Mouse (Mus musculus) intestine, embryonic 14.5 days (tissue): ENCODE data around the gene Cacul1. TPM values are rescaled to one million over a fixed set of nuclear protein-coding genes. Genes with fewer than 3 reads are reported as not detected.
"Not testable (repeated sequence)": the region's sequence is repeated elsewhere in the genome, so short reads cannot be mapped to it uniquely, and the experiment has no call there.

Experiments used
- ATAC-seq: fragments of 200-750 bp; cut with Nextera tagmentation; replicated peaks from 2 replicates; pipeline ENCODE4 v1.8.0; 2017; ENCODE audit warnings: low read depth, moderate number of reproducible peaks, moderate TSS enrichment, moderate library complexity; ENCODE audit not compliant: low FRiP score, low TSS enrichment
- DNase-seq: peaks from one replicate; pipeline ENCODE4 v3.0.0-alpha.2; 2018; ENCODE audit warnings: low spot score
- H3K27ac ChIP-seq: fragments of 300-500 bp; sonication (generic); 2 replicates; pipeline ENCODE4 v1.5.1; 2014; ENCODE audit warnings: low read depth, mild to moderate bottlenecking, control low read depth
- H3K27me3 ChIP-seq: fragments of 300-500 bp; sonication (generic); replicated peaks from 2 replicates; pipeline ENCODE4 v1.6.1; 2014; ENCODE audit warnings: low read length, control low read depth; ENCODE audit not compliant: control insufficient read depth, insufficient read depth
- H3K36me3 ChIP-seq: fragments of 300-500 bp; sonication (generic); 2 replicates; pipeline ENCODE4 v1.6.1; 2014; ENCODE audit warnings: low read length, control low read depth; ENCODE audit not compliant: control insufficient read depth, insufficient read depth
- H3K4me1 ChIP-seq: fragments of 300-500 bp; sonication (generic); replicated peaks from 2 replicates; pipeline ENCODE4 v1.6.1; 2014; ENCODE audit warnings: low read length, control low read depth, mixed read lengths; ENCODE audit not compliant: control insufficient read depth, insufficient read depth
- H3K4me2 ChIP-seq: fragments of 300-500 bp; sonication (generic); 2 replicates; pipeline ENCODE4 v1.6.1; 2014; ENCODE audit warnings: low read length
- H3K4me3 ChIP-seq: fragments of 300-500 bp; sonication (generic); 2 replicates; pipeline ENCODE4 v1.5.1; 2014; ENCODE audit warnings: low read depth, low read length, control low read depth, mixed read lengths
- H3K9ac ChIP-seq: fragments of 300-500 bp; sonication (generic); 2 replicates; pipeline ENCODE4 v1.6.1; 2014; ENCODE audit warnings: mild to moderate bottlenecking, low read length
- H3K9me3 ChIP-seq: fragments of 300-500 bp; sonication (generic); 2 replicates; pipeline ENCODE4 v1.6.1; 2016; ENCODE audit warnings: low read length, control low read depth; ENCODE audit not compliant: control insufficient read depth
- WGBS: fragments of 180-500 bp; shearing (Covaris S2); extraction: QIAGEN DNeasy Blood & Tissue Kit; methylation state at CpG from one replicate; pipeline ENCODE4 v1.1.7; 2014; 5-methylcytosine and 5-hydroxymethylcytosine counted together
- polyA plus RNA-seq: library from polyadenylated mRNA; unstranded; fragments of >200 nt; fragmentation: Nextera tagmentation; extraction: Ambion mirVana; gene quantifications from 2 replicates; pipeline ENCODE4 v1.2.1, GENCODE M21; 2014

Gene Cacul1
- 23.9 and 25.3 TPM in 2 replicates for polyA plus RNA-seq

- Histone ChIP-seq H3K9ac (peak within 1 kb of the TSS; percentile 91), H3K27me3 (no peaks in the 10 kb centered on the region), H3K27ac (peak within 1 kb of the TSS; percentile 92), H3K4me3 (peak within 1 kb of the TSS; percentile 97), H3K9me3 (no peaks in the 10 kb centered on the region), H3K4me1 (peaks cover 12% of the 10 kb centered on the region; the same call in 1 of the 2 replicates), H3K4me2 (peak within 1 kb of the TSS; percentile 83), H3K36me3 (no peaks in the 10 kb centered on the region; the same call in 1 of the 2 replicates)
- ATAC-seq (peak; percentile 99), DNase-seq (peak; percentile 98)
- under 1% methylated on average over 64 of the region's 64 CpGs for WGBS
Observed at GRCm38 (mm10) chr19:60580582-60581339, at the start of gene Cacul1. Gene Cacul1, minus strand, starts transcription at chr19:60581025.

GRCm38 (mm10) chr19:60619420-60619819 lies 38.6 kb upstream of the Cacul1 start:
- Histone ChIP-seq H3K27ac (no peak overlapping the region), H3K4me1 (no peaks in the 10 kb centered on the region), H3K9ac (no peak overlapping the region), H3K36me3 (no peaks in the 10 kb centered on the region), H3K4me2 (no peak overlapping the region), H3K9me3 (no peaks in the 10 kb centered on the region), H3K4me3 (no peak overlapping the region), H3K27me3 (no peaks in the 10 kb centered on the region)
- DNase-seq (no peak), ATAC-seq (no peak)
- WGBS: 66% methylated on average over 4 of the region's 4 CpGs

- H3K27me3 ChIP-seq: no peaks in the 10 kb centered on the region
- H3K4me1 ChIP-seq: no peaks in the 10 kb centered on the region
- no peak for ATAC-seq
- H3K4me3 ChIP-seq: no peak overlapping the region
- H3K9ac ChIP-seq: no peak overlapping the region
- no peaks in the 10 kb centered on the region for H3K36me3 ChIP-seq
- no peak overlapping the region for H3K4me2 ChIP-seq
- H3K27ac ChIP-seq: no peak overlapping the region
- H3K9me3 ChIP-seq: no peaks in the 10 kb centered on the region
- no peak for DNase-seq
- WGBS: 31% methylated on average over 1 of the region's 1 CpGs
Observed at GRCm38 (mm10) chr19:60617007-60617406, 36.2 kb upstream of the Cacul1 start.

DNA sequence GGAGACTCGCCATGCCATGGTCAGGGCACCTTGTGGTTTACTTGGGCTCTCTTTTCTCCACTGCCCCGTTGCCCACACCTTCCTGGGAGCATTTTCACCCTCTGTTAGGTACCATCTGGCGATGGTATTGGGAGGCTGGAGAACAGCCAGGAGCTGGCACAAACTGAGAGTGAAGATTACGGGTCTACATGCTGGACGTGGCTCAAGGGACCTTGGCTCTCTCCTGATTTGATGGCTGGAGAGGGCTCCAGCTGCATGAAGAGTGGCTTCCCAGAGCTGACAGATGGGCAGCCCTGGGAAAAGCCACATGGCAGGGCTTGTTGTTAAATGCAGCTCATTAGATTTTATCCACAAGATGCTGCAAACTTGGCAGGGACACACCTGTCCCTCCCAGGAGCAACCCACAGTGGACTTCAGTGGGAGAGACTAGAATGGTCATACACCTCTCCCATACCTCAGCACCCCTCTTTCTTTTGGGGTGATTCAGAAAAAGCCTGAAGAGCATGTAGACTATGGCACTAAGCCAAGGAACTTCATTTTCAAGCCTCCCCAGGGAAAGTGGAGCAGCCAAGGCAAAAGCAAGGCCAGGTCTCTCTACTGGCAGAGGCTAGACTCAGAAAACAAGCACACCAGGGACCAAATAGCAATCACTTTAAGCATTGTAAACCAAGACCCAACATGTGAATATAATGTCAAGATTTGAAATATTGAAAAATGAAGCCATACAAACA lies 34.8 kb upstream of the Cacul1 start:
- Histone ChIP-seq H3K4me3 (no peak overlapping the region), H3K27me3 (no peaks in the 10 kb centered on the region), H3K9me3 (no peaks in the 10 kb centered on the region), H3K4me1 (no peaks in the 10 kb centered on the region), H3K9ac (no peak overlapping the region), H3K27ac (no peak overlapping the region), H3K4me2 (no peak overlapping the region), H3K36me3 (no peaks in the 10 kb centered on the region)
- ATAC-seq (no peak), DNase-seq (no peak)
- WGBS: 74% methylated on average over 5 of the region's 5 CpGs

DNA sequence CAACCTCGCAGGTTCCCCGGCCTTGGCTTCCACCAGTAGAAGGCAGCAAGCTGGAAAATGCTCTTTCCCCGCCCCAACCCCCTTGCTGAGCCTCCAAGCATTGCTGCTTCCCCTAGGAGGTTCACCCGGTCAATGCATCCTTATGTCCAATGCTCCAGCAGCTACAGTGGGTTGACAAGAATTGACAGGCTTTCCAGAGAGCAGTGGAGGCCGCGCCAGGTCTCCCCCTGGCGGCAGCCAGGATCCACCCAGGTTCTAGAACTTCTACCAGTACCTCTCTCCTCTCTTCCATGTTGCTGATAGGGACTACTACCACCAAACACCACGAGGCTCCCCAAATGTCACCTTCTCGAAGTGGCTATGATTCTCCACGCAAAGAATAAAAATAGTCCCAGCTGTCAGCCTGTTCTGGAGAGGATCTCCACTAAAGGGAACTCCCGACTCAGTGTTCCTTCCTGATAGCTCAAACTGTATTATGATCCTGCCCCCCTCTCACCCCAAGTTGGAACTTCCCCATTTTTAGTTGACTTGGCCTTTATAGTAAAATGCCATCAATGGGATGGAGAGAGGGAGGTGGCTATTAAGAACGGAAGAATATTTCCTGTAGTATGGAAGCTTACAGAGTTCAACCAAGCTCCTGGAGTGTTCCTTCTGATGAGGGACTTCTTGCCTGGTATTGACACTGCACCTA lies 30.8 kb upstream of the Cacul1 start:
- H3K4me1 ChIP-seq: no peaks in the 10 kb centered on the region
- WGBS: 45% methylated on average over 12 of the region's 12 CpGs
- DNase-seq (no peak), ATAC-seq (no peak)
- H3K9ac ChIP-seq: no peak overlapping the region
- H3K4me3 ChIP-seq: no peak overlapping the region
- no peaks in the 10 kb centered on the region for H3K9me3 ChIP-seq
- H3K36me3 ChIP-seq: no peaks in the 10 kb centered on the region
- H3K27ac ChIP-seq: no peak overlapping the region
- no peaks in the 10 kb centered on the region for H3K27me3 ChIP-seq
- no peak overlapping the region for H3K4me2 ChIP-seq

GRCm38 (mm10) chr19:60608766-60609165 lies 27.9 kb upstream of the Cacul1 start:
- Histone ChIP-seq H3K4me2 (no peak overlapping the region), H3K27me3 (no peaks in the 10 kb centered on the region), H3K4me1 (no peaks in the 10 kb centered on the region), H3K9me3 (no peaks in the 10 kb centered on the region), H3K4me3 (no peak overlapping the region), H3K9ac (no peak overlapping the region), H3K36me3 (no peaks in the 10 kb centered on the region), H3K27ac (no peak overlapping the region)
- WGBS: 34% methylated on average over 5 of the region's 5 CpGs
- no peak for DNase-seq
- no peak for ATAC-seq

GRCm38 (mm10) chr19:60603586-60603985 lies 22.8 kb upstream of the Cacul1 start:
- Histone ChIP-seq H3K27me3 (no peaks in the 10 kb centered on the region), H3K4me2 (no peak overlapping the region), H3K9ac (no peak overlapping the region), H3K9me3 (no peaks in the 10 kb centered on the region), H3K4me3 (no peak overlapping the region), H3K27ac (no peak overlapping the region), H3K36me3 (no peaks in the 10 kb centered on the region), H3K4me1 (no peaks in the 10 kb centered on the region)
- 76% methylated on average over 3 of the region's 3 CpGs for WGBS
- DNase-seq (no peak), ATAC-seq (no peak)

- not testable (repeated sequence) for H3K36me3 ChIP-seq, H3K4me2 ChIP-seq, H3K9ac ChIP-seq, H3K9me3 ChIP-seq, ATAC-seq, H3K27ac ChIP-seq, H3K4me1 ChIP-seq, H3K27me3 ChIP-seq, DNase-seq, H3K4me3 ChIP-seq
- WGBS: 93% methylated on average over 1 of the region's 1 CpGs
Observed at GRCm38 (mm10) chr19:60602066-60602465, 21.2 kb upstream of the Cacul1 start.
